9 mouse cellular contexts compared by ENCODE assay signal in genomic region chr7:48928364-48928763, GRCm38 (mm10). TPM values are rescaled to one million over a fixed set of nuclear protein-coding genes. Genes with fewer than 3 reads are reported as not detected.
A peak's percentile ranks its signal among the peaks of the same experiment; 100 is the strongest.
DNase-seq lines count a peak whose midpoint lies in the region; ATAC-seq and TF ChIP-seq lines count a peak whose summit lies in the region.
"Had no signal": no experiment of that assay in that cellular context is flagged by ENCODE, and none has a peak within 500 bp of the region (broad histone marks: within the 10 kb centered on the region; RNA-seq: fewer than 3 reads in every experiment).

No protein-coding gene starts in this region.

- TF ChIP-seq CTCF in heart, adult 2 months (IDR thresholded peaks at IDR 0.05) = peak; percentile 79
- TF ChIP-seq CTCF in bone marrow, adult 2 months (IDR thresholded peaks at IDR 0.05; ENCODE audit: control insufficient read depth, insufficient read depth, low read length) = peak; percentile 86
- peak; percentile 66; the same call in 1 of the 2 replicates for TF ChIP-seq CTCF in testis, adult 2 months (IDR thresholded peaks at IDR 0.05; ENCODE audit: control insufficient read depth, insufficient read depth, insufficient replicate concordance, low read depth, low read length)

- H3K27me3 ChIP-seq in heart, adult 2 months (ENCODE audit: control insufficient read depth, insufficient read depth, low read length) = no peaks in the 10 kb centered on the region
- no peaks in the 10 kb centered on the region for H3K27me3 ChIP-seq in testis, adult 2 months (ENCODE audit: control insufficient read depth, insufficient read depth, low read length)
- H3K27me3 ChIP-seq: lung, embryonic 15.5 days had no signal

- intact Hi-C loops in heart, adult 2 months (cut with DNase I) = loop anchor here (1.0 to 5.0 kb wide), 2 partner anchors 139 to 193 kb away; no protein-coding TSS in a partner anchor
- intact Hi-C loops in heart, postnatal 25 days (cut with DNase I) = loop anchor here (5.0 kb wide), 1 partner anchor 139 kb away; no protein-coding TSS in a partner anchor
- intact Hi-C loops in left cerebral cortex, postnatal 4 days (cut with DNase I) = no loop called here

- 0 out of 2 replicates have a peak, but pooled peaks have one; percentile 13 for TF ChIP-seq EP300 in heart, adult 2 months (IDR thresholded peaks at IDR 0.05; ENCODE audit: insufficient read depth, low read depth, low read length)

- no peak for TF ChIP-seq POLR2A in heart, adult 2 months (IDR thresholded peaks at IDR 0.05; ENCODE audit: insufficient read depth, low read depth, low read length)
- TF ChIP-seq POLR2A in bone marrow, adult 2 months (IDR thresholded peaks at IDR 0.05; ENCODE audit: borderline replicate concordance, control insufficient read depth, low read depth, low read length) = no peak
- TF ChIP-seq POLR2A in testis, adult 2 months (IDR thresholded peaks at IDR 0.05; ENCODE audit: control insufficient read depth, low read depth, low read length) = no peak

- 17% methylated on average over 3 of the region's 3 CpGs for WGBS in heart, adult 2 months
- WGBS in bone marrow, adult 2 months = 3% methylated on average over 3 of the region's 3 CpGs

- H3K4me1 ChIP-seq in heart, adult 2 months (ENCODE audit: control insufficient read depth, insufficient read depth, low read length) = peaks cover 1% of the 10 kb centered on the region; the same call in 1 of the 2 replicates
- peaks cover 4% of the 10 kb centered on the region for H3K4me1 ChIP-seq in bone marrow, adult 2 months (ENCODE audit: control insufficient read depth, insufficient read depth, low read length)
- H3K4me1 ChIP-seq in testis, adult 2 months (ENCODE audit: control insufficient read depth, insufficient read depth, low read length) = no peaks in the 10 kb centered on the region

- peak; percentile 86 for ATAC-seq in erythroblast, adult 5-6 weeks (replicated peaks; ENCODE audit: low FRiP score, poor library complexity, severe bottlenecking)
- ATAC-seq in inflammation-experienced regulatory T-cells, adult 6 months = peak; percentile 58

- peak; percentile 42 to 66 for DNase-seq in heart, adult 2 months
- no peak for DNase-seq in heart, postnatal 25 days (ENCODE audit: low spot score)
- peak; percentile 83 for DNase-seq in left cerebral cortex, postnatal 4 days
- DNase-seq in naive thymus-derived CD4-positive, alpha-beta T cell, adult 2 months (ENCODE audit: low read depth) = peak; percentile 56

- no peak overlapping the region for H3K9ac ChIP-seq in heart, adult 2 months (ENCODE audit: low read depth, low read length)
- H3K9ac ChIP-seq: lung, embryonic 15.5 days had no signal

- no peak overlapping the region for H3K4me3 ChIP-seq in heart, adult 2 months
- H3K4me3 ChIP-seq in bone marrow, adult 2 months (replicated peaks; ENCODE audit: control insufficient read depth, low read depth, low read length) = no peak overlapping the region
- no peak overlapping the region for H3K4me3 ChIP-seq in testis, adult 2 months (ENCODE audit: control insufficient read depth, low read depth, low read length)
- H3K4me3 ChIP-seq: lung, embryonic 15.5 days had no signal

- H3K27ac ChIP-seq in heart, adult 2 months = no peak overlapping the region
- no peak overlapping the region for H3K27ac ChIP-seq in bone marrow, adult 2 months (ENCODE audit: control insufficient read depth, insufficient read depth, low read depth, low read length, poor library complexity)
- no peak overlapping the region for H3K27ac ChIP-seq in testis, adult 2 months (ENCODE audit: control insufficient read depth, insufficient read depth, low read depth, low read length)
- H3K27ac ChIP-seq: lung, embryonic 15.5 days had no signal

- H3K36me3 ChIP-seq in heart, adult 2 months (ENCODE audit: control insufficient read depth, insufficient read depth, low read length) = no peaks in the 10 kb centered on the region; the same call in 1 of the 2 replicates
- no peaks in the 10 kb centered on the region for H3K36me3 ChIP-seq in testis, adult 2 months (ENCODE audit: control insufficient read depth, insufficient read depth, low read length)
- H3K36me3 ChIP-seq: lung, embryonic 15.5 days had no signal

- no peaks in the 10 kb centered on the region for H3K79me2 ChIP-seq in heart, adult 2 months (replicated peaks; ENCODE audit: control insufficient read depth, insufficient read depth, low read length)

RNA-seq across cellular contexts. Expression of gene Nav2, which starts 19.8 kb away (rescaled TPM):
- 10 to 100 TPM; 34.4 to 49.9 TPM for total RNA-seq in heart, adult 2 months (2021)
- polyA plus RNA-seq in heart, adult 2 months (2012; rRNA removed) = 20.4 and 24.2 TPM in 2 replicates
- 10 to 100 TPM; 53.0 to 60.1 TPM for total RNA-seq in heart, postnatal 25 days (2021)
- polyA plus RNA-seq in bone marrow, adult 2 months (2011; ENCODE audit: insufficient read depth, insufficient read length, low replicate concordance, missing spikeins) = 6.9 and 8.5 TPM in 2 replicates
- 1.9 and 5.6 TPM in 2 replicates for total RNA-seq in erythroblast, adult 5-6 weeks (2015; ENCODE audit: low replicate concordance)
- total RNA-seq in erythroblast, adult 5-6 weeks (2017; ENCODE audit: low replicate concordance) = 3.9 and 4.6 TPM in 2 replicates
- polyA plus RNA-seq in inflammation-experienced regulatory T-cells, adult 6 months (2017; shearing (Covaris generic)) = 10 to 100 TPM; 27.1 to 51.3 (median 35.8) TPM
- 100 to 1,000 TPM; 200 to 220 TPM for total RNA-seq in left cerebral cortex, postnatal 4 days (2021)
- polyA plus RNA-seq in testis, adult 2 months (2012; rRNA removed) = 19.8 and 20.8 TPM in 2 replicates

RNA-seq across cellular contexts. Expression of gene E2f8, which starts 47.0 kb away (rescaled TPM):
- total RNA-seq in heart, adult 2 months (2021) = 1 to 10 TPM; 1.3 to 1.6 TPM
- polyA plus RNA-seq in heart, adult 2 months (2012; rRNA removed) = 0.23 and 0.31 TPM in 2 replicates
- under 1 TPM; 0.75 to 0.87 TPM for total RNA-seq in heart, postnatal 25 days (2021)
- 36.3 and 38.6 TPM in 2 replicates for polyA plus RNA-seq in bone marrow, adult 2 months (2011; ENCODE audit: insufficient read depth, insufficient read length, low replicate concordance, missing spikeins)
- total RNA-seq in erythroblast, adult 5-6 weeks (2015; ENCODE audit: low replicate concordance) = 71.3 and 75.9 TPM in 2 replicates
- 68.2 and 121 TPM in 2 replicates for total RNA-seq in erythroblast, adult 5-6 weeks (2017; ENCODE audit: low replicate concordance)
- 10 to 100 TPM in 1 of 3 experiments, 1 to 10 TPM in 1, under 1 TPM in 1; 0.75 to 16.1 (median 1.6) TPM for polyA plus RNA-seq in inflammation-experienced regulatory T-cells, adult 6 months (2017; shearing (Covaris generic))
- total RNA-seq in left cerebral cortex, postnatal 4 days (2021) = 1 to 10 TPM; 3.2 to 4.4 TPM
- polyA plus RNA-seq in testis, adult 2 months (2012; rRNA removed) = 6.5 and 6.7 TPM in 2 replicates

Comparison
In these comparisons a context has a peak if more than half of its experiments do, and no peak if none do; other contexts are left out.
1. RNA of gene Nav2, which starts 19.8 kb away (total RNA-seq): 200 to 220 TPM in left cerebral cortex, postnatal 4 days, 53.0 to 60.1 TPM in heart, postnatal 25 days and 34.4 to 49.9 TPM in heart, adult 2 months; 1.9 to 5.6 TPM in erythroblast, adult 5-6 weeks; every median in the first group is over 4 times any median in the second.
2. RNA of gene E2f8, which starts 47.0 kb away (total RNA-seq): 68.2 to 121 TPM in erythroblast, adult 5-6 weeks; 3.2 to 4.4 TPM in left cerebral cortex, postnatal 4 days, 1.3 to 1.6 TPM in heart, adult 2 months and 0.75 to 0.87 TPM in heart, postnatal 25 days; every median in the first group is over 10 times any median in the second.
3. Peak in every context shown above with its lines, with median percentiles within 50 percentile points of each other: CTCF ChIP-seq.